Mouse (Mus musculus) kidney, postnatal 0 days (tissue): ENCODE data around the gene Hmgb1. TPM values are rescaled to one million over a fixed set of nuclear protein-coding genes. Genes with fewer than 3 reads are reported as not detected.
A peak's percentile ranks its signal among the peaks of the same experiment; 100 is the strongest.

ENCODE experiments used
- ATAC-seq: fragments of 200-750 bp; cut with Nextera tagmentation; replicated peaks from 2 replicates; pipeline ENCODE4 v1.8.0; 2017; ENCODE audit warnings: low read depth, moderate number of reproducible peaks, moderate TSS enrichment, moderate library complexity; ENCODE audit not compliant: low FRiP score
- DNase-seq: peaks from one replicate; pipeline ENCODE4 v3.0.0-alpha.2; 2016; ENCODE audit warnings: low spot score
- H3K27ac ChIP-seq: fragments of 300-500 bp; sonication (generic); 2 replicates; pipeline ENCODE4 v1.5.1; 2014; ENCODE audit warnings: mild to moderate bottlenecking
- H3K27me3 ChIP-seq: fragments of 300-500 bp; sonication (generic); 2 replicates; pipeline ENCODE4 v1.6.1; 2014; ENCODE audit warnings: low read length, mixed read lengths; ENCODE audit not compliant: insufficient read depth
- H3K36me3 ChIP-seq: fragments of 300-500 bp; sonication (generic); 2 replicates; pipeline ENCODE4 v1.6.1; 2014; ENCODE audit warnings: low read length, mixed read lengths; ENCODE audit not compliant: insufficient read depth
- H3K4me1 ChIP-seq: fragments of 300-500 bp; sonication (generic); replicated peaks from 2 replicates; pipeline ENCODE4 v1.6.1; 2014; ENCODE audit warnings: antibody characterized with exemption, low read length, mixed read lengths; ENCODE audit not compliant: insufficient read depth
- H3K4me2 ChIP-seq: fragments of 300-500 bp; sonication (generic); 2 replicates; pipeline ENCODE4 v1.6.1; 2014; ENCODE audit warnings: mild to moderate bottlenecking, low read length, moderate library complexity, mixed read lengths
- H3K4me3 ChIP-seq: fragments of 300-500 bp; sonication (generic); replicated peaks from 2 replicates; pipeline ENCODE4 v1.5.1; 2014; ENCODE audit warnings: low read depth, low read length
- H3K9ac ChIP-seq: fragments of 300-500 bp; sonication (generic); 2 replicates; pipeline ENCODE4 v1.6.1; 2014; ENCODE audit warnings: low read depth, low read length
- H3K9me3 ChIP-seq: fragments of 300-500 bp; sonication (generic); replicated peaks from 2 replicates; pipeline ENCODE4 v1.6.1; 2016; ENCODE audit warnings: low read length, inconsistent platforms, mixed read lengths
- CTCF ChIP-seq: IDR thresholded peaks from 2 replicates; pipeline ENCODE4 v1.5.1; 2016; ENCODE audit warnings: antibody characterized with exemption, low read depth, mild to moderate bottlenecking, moderate library complexity
- WGBS: fragments of 180-500 bp; shearing (Covaris S2); extraction: QIAGEN DNeasy Blood & Tissue Kit; methylation state at CpG from one replicate; pipeline ENCODE4 v1.1.7; 2014; 5-methylcytosine and 5-hydroxymethylcytosine counted together
- polyA plus RNA-seq: library from polyadenylated mRNA; unstranded; fragments of >200 nt; fragmentation: Nextera tagmentation; extraction: Ambion mirVana; gene quantifications from 2 replicates; pipeline ENCODE4 v1.2.1, GENCODE M21; 2015

Hmgb1 gene
- polyA plus RNA-seq, 1 experiment from 2014 or later: 1,196 TPM

DNA sequence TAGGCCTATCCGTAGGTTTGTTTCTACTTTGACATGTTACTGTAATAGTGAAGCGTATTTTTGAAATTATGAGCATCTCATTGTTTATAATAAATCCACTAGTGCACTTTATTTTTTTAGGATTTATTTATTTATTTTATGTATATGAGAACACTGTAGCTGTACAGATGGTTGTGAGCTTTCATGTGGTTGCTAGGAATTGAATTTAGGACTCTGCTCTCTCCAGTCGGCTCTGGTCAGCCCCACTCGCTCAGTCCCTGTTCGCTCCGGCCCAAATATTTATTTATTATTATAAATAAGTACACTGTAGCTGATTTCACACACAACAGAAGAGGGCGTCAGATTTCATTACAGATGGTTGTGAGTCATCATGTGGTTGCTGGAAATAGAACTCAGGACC, 24.5 kb upstream of the Hmgb1 start:
- no peak for DNase-seq
- H3K27ac ChIP-seq: no peak overlapping the region
- no peak for ATAC-seq

DNA sequence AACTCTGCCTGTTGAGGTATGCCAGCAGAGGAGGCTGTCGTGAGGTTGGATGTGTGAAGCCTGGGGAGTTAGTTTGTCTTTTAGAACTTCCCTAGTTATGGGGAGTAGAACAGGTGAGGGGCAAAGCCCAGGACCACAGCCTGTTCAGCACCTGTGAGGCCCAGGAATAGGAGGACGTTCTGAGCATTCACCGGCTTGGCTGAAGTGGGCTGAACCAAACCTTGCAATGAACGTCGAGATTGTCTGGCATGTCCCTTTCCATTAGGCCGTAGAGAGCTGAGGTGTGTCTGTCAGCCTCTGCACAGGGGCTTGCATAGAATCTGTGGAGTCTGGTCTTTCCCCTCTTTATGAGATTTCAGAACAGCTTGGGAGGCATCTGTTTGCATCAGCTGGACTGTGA, 23.4 kb upstream of the Hmgb1 start:
- Histone ChIP-seq H3K4me3 (no peak overlapping the region), H3K4me1 (0 out of 2 replicates have a peak, but pooled peaks cover 6% of the 10 kb centered on the region), H3K27me3 (no peaks in the 10 kb centered on the region), H3K9me3 (no peaks in the 10 kb centered on the region), H3K4me2 (no peak overlapping the region), H3K9ac (no peak overlapping the region), H3K36me3 (peaks cover 45% of the 10 kb centered on the region), H3K27ac (no peak overlapping the region)
- DNase-seq: no peak
- TF ChIP-seq CTCF: no peak
- 85% methylated on average over 6 of the region's 6 CpGs for WGBS
- no peak for ATAC-seq

More for the DNA sequence above, 24.5 kb upstream of the Hmgb1 start:
- H3K27me3 ChIP-seq: no peaks in the 10 kb centered on the region
- H3K4me1 ChIP-seq: 0 out of 2 replicates have a peak, but pooled peaks cover 3% of the 10 kb centered on the region
- H3K9me3 ChIP-seq: no peaks in the 10 kb centered on the region
- no peak overlapping the region for H3K4me3 ChIP-seq
- no peak overlapping the region for H3K9ac ChIP-seq
- WGBS: 92% methylated on average over 7 of the region's 7 CpGs
- no peak overlapping the region for H3K4me2 ChIP-seq
- peaks cover 48% of the 10 kb centered on the region for H3K36me3 ChIP-seq
- TF ChIP-seq CTCF: no peak

DNA sequence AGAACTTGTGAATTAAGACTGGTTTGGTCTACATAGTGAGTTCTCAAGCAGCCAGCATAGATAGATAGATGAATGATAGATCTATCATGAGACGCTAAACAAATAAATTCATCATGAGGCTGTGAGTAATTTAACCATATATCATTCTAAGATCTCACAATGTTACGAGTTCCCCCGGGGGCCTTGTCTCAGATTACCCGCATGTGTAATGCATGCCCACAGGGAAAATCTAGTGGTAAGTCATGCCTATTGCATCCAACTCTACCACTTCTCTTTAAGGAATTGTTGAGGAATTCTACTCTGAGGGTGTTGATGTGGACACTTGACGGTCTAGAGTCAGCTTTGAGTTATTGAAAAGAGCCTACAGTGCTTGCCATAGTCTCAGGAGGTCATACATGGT, 22.0 kb upstream of the Hmgb1 start:
- Histone ChIP-seq H3K4me1 (0 out of 2 replicates have a peak, but pooled peaks cover 3% of the 10 kb centered on the region), H3K4me2 (no peak overlapping the region), H3K4me3 (no peak overlapping the region), H3K27ac (no peak overlapping the region), H3K9ac (no peak overlapping the region), H3K27me3 (no peaks in the 10 kb centered on the region), H3K36me3 (peaks cover 49% of the 10 kb centered on the region), H3K9me3 (no peaks in the 10 kb centered on the region)
- DNase-seq (no peak), ATAC-seq (no peak)
- TF ChIP-seq CTCF: no peak
- WGBS: 64% methylated on average over 5 of the region's 5 CpGs

DNA sequence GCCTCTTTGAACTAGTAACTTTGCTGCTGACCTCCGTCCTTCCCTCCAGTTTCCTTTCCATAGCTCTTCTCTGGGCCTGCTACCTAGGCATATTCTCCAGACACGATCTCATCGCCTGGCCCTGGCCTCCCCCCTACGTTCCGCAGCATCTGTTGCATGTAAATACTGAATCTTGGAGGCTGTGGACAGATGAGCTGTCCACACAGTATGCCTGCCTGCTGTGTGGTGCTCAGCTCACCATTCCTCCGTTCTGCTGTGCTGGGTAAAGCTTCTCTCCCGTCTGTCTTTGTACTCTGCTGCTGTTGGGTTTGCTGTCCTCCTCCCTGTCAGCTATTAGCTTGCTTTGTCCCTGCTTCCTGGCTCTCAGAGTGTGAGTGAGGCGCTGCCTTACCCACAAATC, 21.0 kb upstream of the Hmgb1 start:
- 81% methylated on average over 8 of the region's 8 CpGs for WGBS

DNA sequence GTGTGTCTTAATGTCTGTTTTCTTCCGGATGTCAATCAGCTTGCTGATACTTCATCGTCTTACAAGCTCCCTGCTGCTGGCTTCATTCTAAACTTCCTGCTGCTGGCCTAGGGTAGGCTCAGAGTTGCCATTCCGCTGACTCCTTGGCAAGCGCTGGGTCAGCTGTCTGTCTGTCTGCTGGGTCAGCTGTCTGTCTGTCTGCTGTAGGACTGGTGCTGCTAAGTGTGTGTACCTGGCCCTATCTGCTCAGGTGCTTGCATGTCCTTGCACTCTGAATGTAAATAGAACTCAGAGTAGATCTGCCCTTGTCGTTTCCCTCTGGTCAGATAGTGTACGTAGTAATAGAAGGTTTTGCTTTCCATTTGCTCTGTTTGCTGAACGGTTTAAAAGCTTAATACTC, 20.5 kb upstream of the Hmgb1 start:
- H3K4me2 ChIP-seq: no peak overlapping the region
- ATAC-seq (no peak), DNase-seq (no peak)
- no peak overlapping the region for H3K27ac ChIP-seq
- H3K36me3 ChIP-seq: peaks cover 44% of the 10 kb centered on the region
- WGBS: 89% methylated on average over 7 of the region's 7 CpGs
- no peaks in the 10 kb centered on the region for H3K27me3 ChIP-seq
- H3K9me3 ChIP-seq: no peaks in the 10 kb centered on the region
- no peak for TF ChIP-seq CTCF
- H3K4me3 ChIP-seq: no peak overlapping the region
- H3K9ac ChIP-seq: no peak overlapping the region
- H3K4me1 ChIP-seq: 0 out of 2 replicates have a peak, but pooled peaks cover 3% of the 10 kb centered on the region

More for the DNA sequence above, 21.0 kb upstream of the Hmgb1 start:
- no peak overlapping the region for H3K9ac ChIP-seq
- H3K4me1 ChIP-seq: 0 out of 2 replicates have a peak, but pooled peaks cover 3% of the 10 kb centered on the region
- no peak overlapping the region for H3K27ac ChIP-seq
- peaks cover 49% of the 10 kb centered on the region for H3K36me3 ChIP-seq
- no peak overlapping the region for H3K4me2 ChIP-seq
- no peak overlapping the region for H3K4me3 ChIP-seq
- no peaks in the 10 kb centered on the region for H3K27me3 ChIP-seq
- no peak for ATAC-seq
- no peaks in the 10 kb centered on the region for H3K9me3 ChIP-seq
- TF ChIP-seq CTCF: no peak
- no peak for DNase-seq

DNA sequence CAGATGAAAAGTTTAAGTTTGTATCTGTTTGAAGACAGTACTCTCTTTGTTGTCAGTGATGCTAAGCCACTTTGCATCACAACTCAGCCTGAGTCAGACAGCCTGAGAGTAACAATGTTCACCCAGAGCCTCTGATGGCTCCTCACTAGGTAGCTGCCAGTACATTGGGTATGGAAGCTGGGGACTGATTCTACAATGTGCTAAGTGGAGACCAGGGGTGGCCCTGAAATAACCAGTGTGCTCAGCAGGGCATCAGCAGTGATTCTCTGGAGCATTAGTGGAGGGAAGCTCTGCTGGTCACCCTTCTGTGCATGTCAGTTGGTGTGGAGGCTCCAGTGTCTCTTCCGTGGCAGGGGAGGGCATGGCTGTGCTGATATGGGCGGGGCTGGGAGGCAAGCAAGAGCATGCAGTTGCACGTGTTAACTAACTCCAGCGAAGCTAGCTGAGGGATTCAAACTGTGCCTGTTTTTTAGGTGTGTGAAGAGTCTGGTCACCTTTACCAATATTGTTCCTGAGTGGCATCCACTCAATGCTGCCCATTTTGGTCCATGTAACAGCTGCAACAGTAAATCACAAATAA, 19.6 kb upstream of the Hmgb1 start:
- Histone ChIP-seq H3K4me3 (no peak overlapping the region), H3K27me3 (no peaks in the 10 kb centered on the region), H3K36me3 (peaks cover 45% of the 10 kb centered on the region), H3K9me3 (no peaks in the 10 kb centered on the region), H3K27ac (no peak overlapping the region), H3K4me1 (0 out of 2 replicates have a peak, but pooled peaks cover 3% of the 10 kb centered on the region), H3K9ac (no peak overlapping the region), H3K4me2 (no peak overlapping the region)
- ATAC-seq (no peak), DNase-seq (no peak)
- TF ChIP-seq CTCF: no peak
- 72% methylated on average over 4 of the region's 4 CpGs for WGBS

DNA sequence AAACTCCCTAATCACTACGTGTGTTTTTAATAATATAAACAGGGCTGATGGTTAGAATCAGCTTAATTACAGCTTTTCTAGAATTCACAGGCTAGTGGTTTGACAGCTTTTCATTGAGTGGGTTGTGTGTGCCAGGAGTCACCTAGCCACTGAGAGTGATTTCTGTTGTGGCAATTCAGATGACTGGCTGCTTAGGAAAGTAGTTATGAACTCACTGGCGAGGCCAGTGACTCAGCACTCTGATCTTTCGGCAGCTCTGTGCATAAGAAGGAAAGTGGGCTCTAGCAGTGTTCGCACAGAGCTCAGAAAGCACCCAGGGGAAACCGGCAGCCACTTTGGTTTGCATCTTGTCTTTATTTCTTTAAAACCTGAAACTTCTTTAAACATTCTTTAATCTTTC, 18.7 kb upstream of the Hmgb1 start:
- no peak for ATAC-seq
- WGBS: 49% methylated on average over 5 of the region's 5 CpGs
- Histone ChIP-seq H3K4me3 (no peak overlapping the region), H3K9me3 (no peaks in the 10 kb centered on the region), H3K27ac (peak overlapping the region; percentile 57; the same call in 1 of the 2 replicates), H3K9ac (no peak overlapping the region), H3K4me2 (no peak overlapping the region), H3K27me3 (no peaks in the 10 kb centered on the region), H3K36me3 (peaks cover 48% of the 10 kb centered on the region), H3K4me1 (0 out of 2 replicates have a peak, but pooled peaks cover 3% of the 10 kb centered on the region)
- no peak for TF ChIP-seq CTCF
- DNase-seq: no peak
